In the genomic region with DNA sequence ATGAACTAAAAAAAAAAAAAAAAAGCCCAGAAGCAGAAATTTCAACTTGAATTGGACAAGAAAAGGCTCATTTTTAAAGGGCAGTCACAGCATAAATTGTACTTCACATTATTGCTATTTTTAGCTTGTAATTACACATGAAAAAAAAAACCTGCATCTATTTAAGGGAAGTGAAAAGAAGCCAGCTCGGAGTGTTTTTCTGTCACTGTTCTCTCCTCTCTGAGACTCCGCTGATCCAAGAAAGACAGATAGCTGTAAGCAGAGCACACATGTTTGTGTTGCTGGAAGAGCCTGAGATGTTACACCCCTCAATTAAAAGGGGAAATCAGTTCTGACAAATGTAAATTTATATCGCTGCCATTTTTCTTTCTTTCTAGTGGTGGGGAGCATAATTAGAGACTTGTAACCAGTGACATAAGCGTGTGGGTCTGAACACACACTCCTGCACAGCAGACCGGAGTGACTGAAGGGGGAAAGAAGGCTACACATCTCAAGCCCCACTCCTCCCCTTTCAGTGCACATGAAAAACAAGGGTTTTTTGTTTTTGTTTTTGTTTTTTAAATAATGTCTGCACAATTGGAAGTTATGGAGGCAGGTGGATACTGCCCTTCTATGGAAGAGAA, we compare ENCODE assay signal across 23 mouse cellular contexts.
DNase-seq lines count a peak whose midpoint lies in the region; ATAC-seq and TF ChIP-seq lines count a peak whose summit lies in the region.
"Had no signal": no experiment of that assay in that cellular context is flagged by ENCODE, and none has a peak within 500 bp of the region (broad histone marks: within the 10 kb centered on the region; RNA-seq: fewer than 3 reads in every experiment).

No protein-coding gene starts in this region.

- no peak overlapping the region for H3K9ac ChIP-seq in forebrain, embryonic 13.5 days
- no peak overlapping the region for H3K9ac ChIP-seq in kidney, postnatal 0 days (ENCODE audit: low read depth, low read length)
- no peak overlapping the region; the same call in 1 of the 2 replicates for H3K9ac ChIP-seq in forebrain, postnatal 0 days
- no peak overlapping the region for H3K9ac ChIP-seq in intestine, postnatal 0 days (ENCODE audit: low read depth, low read length)
- H3K9ac ChIP-seq: embryonic facial prominence, embryonic 15.5 days; hindbrain, embryonic 14.5 days; intestine, embryonic 15.5 days had no signal

- H3K36me3 ChIP-seq in forebrain, embryonic 13.5 days (ENCODE audit: poor library complexity, severe bottlenecking): no peaks in the 10 kb centered on the region
- H3K36me3 ChIP-seq in forebrain, embryonic 10.5 days (replicated peaks): peaks cover 9% of the 10 kb centered on the region
- H3K36me3 ChIP-seq in kidney, postnatal 0 days (ENCODE audit: insufficient read depth, low read length): 0 out of 2 replicates have a peak, but pooled peaks cover 6% of the 10 kb centered on the region
- no peaks in the 10 kb centered on the region for H3K36me3 ChIP-seq in forebrain, postnatal 0 days (ENCODE audit: insufficient read depth)
- H3K36me3 ChIP-seq in intestine, postnatal 0 days (ENCODE audit: control insufficient read depth, insufficient read depth): peaks cover 15% of the 10 kb centered on the region
- H3K36me3 ChIP-seq: embryonic facial prominence, embryonic 15.5 days; intestine, embryonic 15.5 days had no signal

- 44% methylated on average over 5 of the region's 5 CpGs for WGBS in forebrain, embryonic 13.5 days
- 92% methylated on average over 5 of the region's 5 CpGs for WGBS in forebrain, embryonic 10.5 days
- 64% methylated on average over 5 of the region's 5 CpGs for WGBS in kidney, postnatal 0 days
- 22% methylated on average over 5 of the region's 5 CpGs for WGBS in forebrain, postnatal 0 days
- WGBS in intestine, postnatal 0 days: 84% methylated on average over 5 of the region's 5 CpGs

- no peak for DNase-seq in forebrain, embryonic 10.5 days (ENCODE audit: extremely low spot score, low spot score)
- DNase-seq in kidney, postnatal 0 days (ENCODE audit: low spot score): peak; percentile 54
- DNase-seq in kidney, adult 11 months: no peak
- peak; percentile 69 for DNase-seq in forebrain, postnatal 0 days
- DNase-seq: adrenal gland, postnatal 10 days; cerebellum, adult 8-10 months; gastrocnemius, postnatal 14 days; kidney, postnatal 10 days; left cerebral cortex, postnatal 4 days; lung, adult 2 months; midbrain, embryonic 14.5 days; right cerebral cortex, adult 18-20 months; spleen, adult 18-20 months; thymus, postnatal 14 days had no signal

- ATAC-seq in forebrain, embryonic 13.5 days: peak; percentile 87
- no peak for ATAC-seq in kidney, postnatal 0 days (replicated peaks; ENCODE audit: low FRiP score, low read depth)
- peak; percentile 87 for ATAC-seq in forebrain, postnatal 0 days
- no peak for ATAC-seq in intestine, postnatal 0 days
- ATAC-seq in erythroblast, adult 5-6 weeks (replicated peaks; ENCODE audit: low FRiP score, poor library complexity, severe bottlenecking): no peak
- ATAC-seq: intestine, embryonic 15.5 days had no signal

- H3K27ac ChIP-seq in forebrain, embryonic 13.5 days: peak overlapping the region; percentile 57
- no peak overlapping the region for H3K27ac ChIP-seq in forebrain, embryonic 10.5 days
- H3K27ac ChIP-seq in kidney, postnatal 0 days: no peak overlapping the region
- H3K27ac ChIP-seq in forebrain, postnatal 0 days (ENCODE audit: low read depth, low read length): no peak overlapping the region; the same call in 1 of the 2 replicates
- no peak overlapping the region for H3K27ac ChIP-seq in intestine, postnatal 0 days (ENCODE audit: low read depth, low read length)
- H3K27ac ChIP-seq: hindbrain, embryonic 14.5 days; intestine, embryonic 15.5 days; layer of hippocampus, adult 2 months had no signal

- no peaks in the 10 kb centered on the region for H3K27me3 ChIP-seq in forebrain, embryonic 13.5 days
- no peaks in the 10 kb centered on the region for H3K27me3 ChIP-seq in forebrain, embryonic 10.5 days (ENCODE audit: poor library complexity, severe bottlenecking)
- H3K27me3 ChIP-seq in kidney, postnatal 0 days (ENCODE audit: insufficient read depth, low read length): no peaks in the 10 kb centered on the region
- H3K27me3 ChIP-seq in forebrain, postnatal 0 days (ENCODE audit: insufficient read depth, low read length): no peaks in the 10 kb centered on the region
- H3K27me3 ChIP-seq in intestine, postnatal 0 days (replicated peaks; ENCODE audit: control insufficient read depth, insufficient read depth, low read length): no peaks in the 10 kb centered on the region
- H3K27me3 ChIP-seq: embryonic facial prominence, embryonic 15.5 days; intestine, embryonic 15.5 days had no signal

- no peak overlapping the region for H3K4me2 ChIP-seq in forebrain, embryonic 13.5 days
- H3K4me2 ChIP-seq in kidney, postnatal 0 days (ENCODE audit: low read length): no peak overlapping the region
- H3K4me2 ChIP-seq in forebrain, postnatal 0 days (ENCODE audit: low read depth): peak overlapping the region; percentile 15; the same call in 1 of the 2 replicates
- H3K4me2 ChIP-seq in intestine, postnatal 0 days (replicated peaks; ENCODE audit: low read depth): no peak overlapping the region
- H3K4me2 ChIP-seq: embryonic facial prominence, embryonic 15.5 days; heart, embryonic 11.5 days; hindbrain, embryonic 14.5 days; intestine, embryonic 15.5 days; liver, embryonic 11.5 days had no signal

- H3K4me3 ChIP-seq in forebrain, embryonic 13.5 days: no peak overlapping the region
- H3K4me3 ChIP-seq in forebrain, embryonic 10.5 days: no peak overlapping the region
- H3K4me3 ChIP-seq in kidney, postnatal 0 days (replicated peaks; ENCODE audit: low read depth, low read length): no peak overlapping the region
- H3K4me3 ChIP-seq in forebrain, postnatal 0 days (ENCODE audit: low read depth, low read length): no peak overlapping the region
- no peak overlapping the region for H3K4me3 ChIP-seq in intestine, postnatal 0 days (ENCODE audit: low read depth, low read length)
- H3K4me3 ChIP-seq: embryonic facial prominence, embryonic 15.5 days; intestine, embryonic 15.5 days; layer of hippocampus, adult 2 months had no signal

- H3K9me3 ChIP-seq in forebrain, embryonic 13.5 days (replicated peaks): no peaks in the 10 kb centered on the region
- no peaks in the 10 kb centered on the region for H3K9me3 ChIP-seq in forebrain, embryonic 10.5 days
- no peaks in the 10 kb centered on the region for H3K9me3 ChIP-seq in kidney, postnatal 0 days (replicated peaks; ENCODE audit: low read length)
- no peaks in the 10 kb centered on the region for H3K9me3 ChIP-seq in forebrain, postnatal 0 days (ENCODE audit: low read length)
- no peaks in the 10 kb centered on the region for H3K9me3 ChIP-seq in intestine, postnatal 0 days (ENCODE audit: control insufficient read depth)
- H3K9me3 ChIP-seq: embryonic facial prominence, embryonic 15.5 days; intestine, embryonic 15.5 days had no signal

- TF ChIP-seq CTCF in kidney, postnatal 0 days (IDR thresholded peaks at IDR 0.05; ENCODE audit: low read depth): no peak
- TF ChIP-seq CTCF in forebrain, postnatal 0 days (IDR thresholded peaks at IDR 0.05; ENCODE audit: low read depth): no peak
- no peak for TF ChIP-seq CTCF in intestine, postnatal 0 days (IDR thresholded peaks at IDR 0.05; ENCODE audit: low read depth)

- H3K4me1 ChIP-seq in forebrain, embryonic 13.5 days: peaks cover 21% of the 10 kb centered on the region
- H3K4me1 ChIP-seq in forebrain, embryonic 10.5 days: peaks cover 3% of the 10 kb centered on the region
- no peaks in the 10 kb centered on the region for H3K4me1 ChIP-seq in kidney, postnatal 0 days (replicated peaks; ENCODE audit: insufficient read depth, low read length)
- H3K4me1 ChIP-seq in forebrain, postnatal 0 days (ENCODE audit: insufficient read depth): peaks cover 8% of the 10 kb centered on the region; the same call in 1 of the 2 replicates
- H3K4me1 ChIP-seq in intestine, postnatal 0 days (replicated peaks; ENCODE audit: control insufficient read depth, insufficient read depth, low read length): no peaks in the 10 kb centered on the region
- H3K4me1 ChIP-seq: intestine, embryonic 15.5 days had no signal

Comparison
In these comparisons a context has a peak if more than half of its experiments do, and no peak if none do; other contexts are left out.
1. DNase-seq: peak in kidney, postnatal 0 days (single experiment) and forebrain, postnatal 0 days (single experiment); none in forebrain, embryonic 10.5 days (single experiment) and kidney, adult 11 months (single experiment).
2. ATAC-seq: peak in forebrain, embryonic 13.5 days (single experiment) and forebrain, postnatal 0 days (single experiment); none in kidney, postnatal 0 days (single experiment), intestine, postnatal 0 days (single experiment) and erythroblast, adult 5-6 weeks (single experiment).